Mouse (Mus musculus): ENCODE measurements at regions not wholly inside any gene's neighbourhood (a gene's known extent, or its start where the extent isn't known, plus 50 kb on each side); places are given as distances from the start of the nearest gene placed in this dataset.
A peak's percentile ranks its signal among the peaks of the same experiment; 100 is the strongest.

DNA sequence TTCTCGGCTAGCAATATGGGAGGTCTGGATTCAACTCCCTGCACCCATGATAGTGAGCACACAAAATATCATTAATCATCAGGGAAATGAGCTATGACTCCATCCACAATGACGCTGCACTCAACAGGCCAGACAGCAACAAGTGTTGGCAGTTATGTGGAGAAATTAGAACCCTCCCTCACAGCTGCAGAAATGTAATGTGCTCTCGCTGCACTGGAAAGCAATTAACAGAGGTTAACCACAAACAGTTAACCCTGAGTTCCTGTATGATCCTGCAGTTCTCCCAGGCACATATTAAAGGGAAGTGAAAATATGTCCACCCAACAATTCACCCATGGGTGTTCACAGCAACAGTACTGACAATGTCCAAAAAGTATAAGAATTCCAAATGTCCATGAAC lies 54.0 kb upstream of the Jade2 start:
- Histone ChIP-seq H3K4me2 (no peak overlapping the region), H3K9me3 (no peaks in the 10 kb centered on the region), H3K4me3 (replicated peaks) (no peak overlapping the region), H3K4me1 (peaks cover 10% of the 10 kb centered on the region), H3K27ac (no peak overlapping the region), H3K27me3 (no peaks in the 10 kb centered on the region; the same call in 1 of the 2 replicates), H3K36me3 (replicated peaks) (no peaks in the 10 kb centered on the region), H3K9ac (no peak overlapping the region)
- ATAC-seq (ENCODE audit: low FRiP score), result no peak
- WGBS, result 84% methylated on average over 3 of the region's 3 CpGs

DNA sequence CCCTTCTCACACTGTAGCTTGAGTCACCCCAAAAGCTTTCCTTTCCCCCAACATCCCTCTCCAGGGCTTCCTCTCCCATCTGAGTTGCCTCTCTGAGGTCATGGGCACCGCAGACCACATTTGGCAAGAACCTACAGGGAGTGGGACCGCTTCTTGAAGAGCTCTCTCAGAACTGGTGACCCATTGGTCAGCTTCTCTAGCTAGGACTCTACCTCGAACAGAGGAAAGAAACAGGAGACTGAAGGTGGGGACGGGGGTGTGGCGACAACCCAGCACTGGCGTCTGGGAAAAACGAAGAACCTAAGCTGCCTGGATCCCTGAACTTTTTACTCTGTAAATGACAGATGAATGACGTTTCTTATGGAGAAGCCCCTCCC lies 51.8 kb upstream of the Cdkn2aipnl start:
- Histone ChIP-seq H3K4me3 (replicated peaks) (peak overlapping the region; percentile 32; the same call in 1 of the 2 replicates), H3K27ac (no peak overlapping the region)

DNA sequence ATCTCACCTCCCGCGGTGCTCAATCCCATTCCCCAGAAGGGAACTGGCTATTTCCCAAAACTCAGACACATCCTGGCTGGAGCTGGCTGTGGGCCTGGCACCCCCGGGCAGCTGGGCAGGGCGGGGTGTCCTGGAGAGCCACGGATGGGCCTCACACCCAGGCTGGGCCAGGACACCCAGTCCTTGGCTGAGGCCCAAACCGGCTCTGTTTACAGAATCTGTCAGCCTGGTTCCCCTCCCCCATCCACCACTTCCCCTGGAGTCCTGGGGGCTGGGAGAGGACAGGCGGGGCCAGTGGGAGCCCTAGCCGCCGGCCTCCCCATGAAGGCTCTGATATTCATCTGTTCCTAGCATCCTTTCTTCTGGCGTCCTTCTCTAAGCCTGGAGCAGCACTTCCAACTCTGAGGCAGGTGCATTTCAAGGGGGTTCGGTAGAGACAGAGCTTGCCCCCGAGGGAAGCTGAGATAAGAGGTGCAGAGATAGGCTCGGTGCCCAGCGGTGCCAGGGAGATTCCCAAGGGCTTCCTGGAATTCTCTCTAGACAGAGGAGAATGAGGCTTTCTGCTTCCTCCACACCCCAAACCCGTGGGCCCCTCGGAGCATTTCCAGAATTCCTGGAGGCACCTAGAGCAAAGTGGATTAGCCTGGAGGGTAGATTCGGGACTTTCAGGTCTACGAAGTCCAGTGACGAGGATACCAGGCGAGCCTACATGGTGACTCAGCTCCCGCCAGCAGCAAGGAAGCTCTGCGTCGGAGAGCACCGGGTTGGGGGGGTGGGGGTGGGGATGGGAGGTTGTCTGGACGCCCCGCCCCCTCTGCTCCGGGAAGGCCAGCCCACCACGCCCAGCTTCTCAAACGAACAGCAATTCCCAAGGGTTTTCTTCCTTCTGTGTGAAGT lies 51.2 kb upstream of the Cdkn2aipnl start:
- ATAC-seq (ENCODE audit: low FRiP score), result peak; percentile 49; the same call in 1 of the 2 replicates
- Histone ChIP-seq H3K4me3 (replicated peaks) (peak overlapping the region; percentile 32), H3K4me1 (peaks cover 15% of the 10 kb centered on the region), H3K36me3 (replicated peaks) (no peaks in the 10 kb centered on the region), H3K9ac (peak overlapping the region; percentile 41), H3K27me3 (no peaks in the 10 kb centered on the region; the same call in 1 of the 2 replicates), H3K4me2 (peak overlapping the region; percentile 55), H3K9me3 (no peaks in the 10 kb centered on the region), H3K27ac (no peak overlapping the region)
- 2% methylated on average over 29 of the region's 29 CpGs for WGBS

More for the DNA sequence above, 51.8 kb upstream of the Cdkn2aipnl start:
- H3K4me1 ChIP-seq, result peaks cover 15% of the 10 kb centered on the region
- H3K9me3 ChIP-seq, result no peaks in the 10 kb centered on the region
- H3K4me2 ChIP-seq, result peak overlapping the region; percentile 55
- 14% methylated on average over 8 of the region's 8 CpGs for WGBS
- no peaks in the 10 kb centered on the region; the same call in 1 of the 2 replicates for H3K27me3 ChIP-seq
- no peak overlapping the region for H3K9ac ChIP-seq
- no peaks in the 10 kb centered on the region for H3K36me3 ChIP-seq (replicated peaks)
- peak; percentile 9; the same call in 1 of the 2 replicates for ATAC-seq (ENCODE audit: low FRiP score)

All from forebrain, embryonic 12.5 days (tissue).